Mouse (Mus musculus): ENCODE results near the gene Fam129a.

DNA sequence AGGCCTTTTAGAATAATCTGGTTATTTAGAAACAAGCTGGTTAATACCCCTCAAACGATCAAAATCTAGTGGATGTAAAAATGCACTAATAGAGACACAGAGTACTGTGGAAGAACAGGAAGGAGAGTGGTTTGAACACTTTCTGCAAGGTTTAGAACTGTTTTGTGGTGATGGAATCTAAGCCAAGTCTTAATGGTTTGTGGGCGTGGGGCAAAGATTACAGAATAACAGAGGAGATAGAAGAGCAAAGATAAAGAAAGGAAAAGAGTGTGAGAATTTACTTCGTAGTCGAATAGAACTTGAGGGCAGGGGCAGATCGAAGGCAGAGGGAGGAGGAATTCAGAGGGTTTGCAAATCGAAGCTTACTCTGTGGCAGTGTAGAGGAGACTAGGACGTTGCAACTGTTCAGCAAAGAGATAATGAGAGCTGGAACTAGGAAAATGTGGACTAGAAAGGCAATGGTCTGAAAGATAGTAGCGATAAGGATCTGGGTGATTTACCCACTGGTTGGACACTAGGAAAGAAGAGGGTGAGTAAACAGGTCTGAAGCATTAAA lies 182.5 kb downstream of the Fam129a start:
- no peak for TF ChIP-seq POLR2A (IDR thresholded peaks at IDR 0.05; ENCODE audit: low read depth, low read length)
- no peak for TF ChIP-seq CTCF (conservative IDR thresholded peaks at IDR 0.05; ENCODE audit: insufficient read depth, insufficient read length, low read depth, low read length)
